Mouse (Mus musculus) hindbrain, embryonic 13.5 days (tissue): ENCODE data around the gene Tmem151b. TPM values are rescaled to one million over a fixed set of nuclear protein-coding genes. Genes with fewer than 3 reads are reported as not detected.

ENCODE experiments used
- polyA plus RNA-seq: library from polyadenylated mRNA; unstranded; fragments of >200 nt; fragmentation: Nextera tagmentation; extraction: Ambion mirVana; gene quantifications from 2 replicates; pipeline ENCODE4 v1.2.1, GENCODE M21; 2015

Tmem151b gene
- polyA plus RNA-seq, 1 experiment from 2014 or later: 27.3 TPM

Other genes with a start within 250 kb of the Tmem151b start
- gene Cdc5l, start 115.9 kb downstream of the Tmem151b start, polyA plus RNA-seq: 67.9 and 68.7 TPM in 2 replicates
- gene Spats1, start 74.3 kb downstream of the Tmem151b start, polyA plus RNA-seq: 2.0 and 2.1 TPM in 2 replicates
- 17.4 and 19.1 TPM in 2 replicates for gene Aars2, start 42.8 kb downstream of the Tmem151b start, polyA plus RNA-seq
- gene Tcte1, start 26.2 kb downstream of the Tmem151b start, polyA plus RNA-seq: 3.0 TPM in 2 replicates
- gene Nfkbie, start 6.0 kb upstream of the Tmem151b start, polyA plus RNA-seq: 5.6 and 6.5 TPM in 2 replicates
- gene Slc35b2, start 14.2 kb upstream of the Tmem151b start, polyA plus RNA-seq: 86.5 and 91.1 TPM in 2 replicates
- gene Hsp90ab1, start 23.6 kb upstream of the Tmem151b start, polyA plus RNA-seq: 1,593 and 1,619 TPM in 2 replicates
- gene Slc29a1, start 49.9 kb upstream of the Tmem151b start, polyA plus RNA-seq: 33.7 and 38.2 TPM in 2 replicates
- gene Mymx, start 52.4 kb upstream of the Tmem151b start, polyA plus RNA-seq: 0.47 and 0.67 TPM in 2 replicates
- gene Capn11, start 109.6 kb upstream of the Tmem151b start, polyA plus RNA-seq: 0.65 and 0.95 TPM in 2 replicates
- 121 and 122 TPM in 2 replicates for gene Mrpl14, start 136.6 kb upstream of the Tmem151b start, polyA plus RNA-seq
- gene Tmem63b, start 137.2 kb upstream of the Tmem151b start, polyA plus RNA-seq: 123 and 139 TPM in 2 replicates
- gene 1600014C23Rik, start 184.2 kb upstream of the Tmem151b start, polyA plus RNA-seq: not detected in 2 replicates